Mouse (Mus musculus) C2C12 (cell line): ENCODE results near the gene Emp3. TPM values are rescaled to one million over a fixed set of nuclear protein-coding genes. Genes with fewer than 3 reads are reported as not detected.
A peak's percentile ranks its signal among the peaks of the same experiment; 100 is the strongest.
"Not testable (repeated sequence)": the region's sequence is repeated elsewhere in the genome, so short reads cannot be mapped to it uniquely, and the experiment has no call there.

Experiments
- H3K27me3 ChIP-seq: one replicate; pipeline ENCODE4 v1.6.1; 2011; ENCODE audit not compliant: control insufficient read depth, insufficient read depth, insufficient read length
- H3K36me3 ChIP-seq: one replicate; pipeline ENCODE4 v1.6.1; 2011; ENCODE audit not compliant: control insufficient read depth, insufficient read depth
- H3K4me3 ChIP-seq: one replicate; pipeline ENCODE4 v1.5.1; 2011; ENCODE audit warnings: mild to moderate bottlenecking, control low read depth; ENCODE audit not compliant: poor library complexity, insufficient read depth, severe bottlenecking
- H3K79me2 ChIP-seq: one replicate; pipeline ENCODE4 v1.6.1; 2011; ENCODE audit not compliant: control insufficient read depth, insufficient read depth
- H3K79me3 ChIP-seq: one replicate; pipeline ENCODE4 v1.6.1; 2011; ENCODE audit warnings: low read depth, control low read depth
- H3ac ChIP-seq: one replicate; pipeline ENCODE3; 2011; ENCODE audit warnings: low read depth; ENCODE audit not compliant: control insufficient read depth, insufficient read length
- CEBPB ChIP-seq: IDR thresholded peaks from one replicate; pipeline ENCODE4 v1.6.1; 2011; ENCODE audit warnings: low read depth, mild to moderate bottlenecking, control low read depth, moderate library complexity
- CTCF ChIP-seq: IDR thresholded peaks from one replicate; pipeline ENCODE4 v1.5.1; 2011; ENCODE audit not compliant: control insufficient read depth, insufficient read depth, insufficient read length
- FOSL1 ChIP-seq: IDR thresholded peaks from one replicate; pipeline ENCODE4 v1.8.0; 2011; ENCODE audit warnings: mild to moderate bottlenecking, low read length; ENCODE audit not compliant: poor library complexity, insufficient read depth, severe bottlenecking
- MAX ChIP-seq: IDR thresholded peaks from one replicate; pipeline ENCODE4 v1.6.1; 2011; ENCODE audit warnings: mild to moderate bottlenecking, control low read depth
- MYOD1 ChIP-seq: IDR thresholded peaks from one replicate; pipeline ENCODE4 v1.6.1; 2011; ENCODE audit warnings: low read depth; ENCODE audit not compliant: control insufficient read depth, insufficient read length
- MYOG ChIP-seq: IDR thresholded peaks from one replicate; pipeline ENCODE4 v1.6.1; 2011; ENCODE audit not compliant: control insufficient read depth, insufficient read length; ENCODE audit errors: extremely low read depth
- USF1 ChIP-seq: IDR thresholded peaks from one replicate; pipeline ENCODE4 v1.6.1; 2011; ENCODE audit warnings: low read depth, mild to moderate bottlenecking, control low read depth, moderate library complexity
- polyA plus RNA-seq: library from polyadenylated mRNA; unstranded; fragments of >200 nt; fragmentation: generic; extraction: Trizol; gene quantifications from one replicate; pipeline ENCODE4 v1.2.1, GENCODE M21; 2012; ENCODE audit warnings: missing spikeins

The Emp3 gene
- polyA plus RNA-seq, 1 experiment, result 705 TPM

DNA sequence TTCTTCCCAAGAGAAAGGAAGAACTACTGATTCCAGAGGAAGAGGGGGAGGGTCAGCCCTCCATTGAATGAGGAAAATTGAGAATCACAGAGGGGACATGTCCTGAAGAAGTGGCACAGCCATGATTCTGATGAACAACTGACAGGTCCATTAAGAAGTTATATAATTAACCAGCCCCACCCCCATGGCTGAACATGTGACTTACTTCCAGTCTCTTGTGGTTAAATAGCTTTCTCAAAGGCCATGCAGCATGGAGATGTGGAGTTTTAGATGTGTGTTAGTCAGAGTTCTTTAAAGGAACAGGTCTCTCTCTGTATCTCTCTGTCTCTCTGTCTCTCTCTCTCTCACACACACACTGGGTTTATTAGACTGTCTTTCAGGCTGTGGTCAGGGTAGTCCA lies 12.8 kb downstream of the Emp3 start:
- TF ChIP-seq MYOD1 (no peak), CEBPB (no peak), FOSL1 (no peak), USF1 (no peak), MYOG (no peak), CTCF (no peak), MAX (no peak)
- Histone ChIP-seq H3ac (no peak overlapping the region), H3K36me3 (peaks cover 4% of the 10 kb centered on the region), H3K79me2 (no peaks in the 10 kb centered on the region), H3K4me3 (no peak overlapping the region), H3K27me3 (no peaks in the 10 kb centered on the region), H3K79me3 (no peaks in the 10 kb centered on the region)

DNA sequence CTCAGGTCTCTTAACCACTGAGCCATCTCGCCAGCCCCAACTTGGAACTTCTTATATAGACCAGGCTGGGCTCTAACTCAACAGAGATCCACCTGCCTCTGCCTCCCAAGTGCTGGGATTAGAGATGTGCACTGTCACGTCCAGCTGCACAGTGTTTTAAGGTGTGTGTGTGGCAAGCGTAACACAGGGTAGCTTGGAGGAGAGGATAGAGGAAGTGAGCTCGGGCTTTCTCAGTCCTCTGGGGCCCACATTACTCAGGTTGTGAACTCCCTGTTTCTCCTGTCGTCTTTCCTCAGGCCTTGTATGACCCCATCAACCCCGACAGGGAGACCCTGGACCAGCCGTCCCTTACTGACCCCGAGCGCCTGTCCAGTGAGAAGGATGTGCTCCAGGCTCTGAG lies 14.6 kb downstream of the Emp3 start:
- Histone ChIP-seq H3K27me3 (no peaks in the 10 kb centered on the region), H3K79me3 (no peaks in the 10 kb centered on the region), H3K4me3 (no peak overlapping the region), H3ac (no peak overlapping the region), H3K79me2 (no peaks in the 10 kb centered on the region), H3K36me3 (peaks cover 4% of the 10 kb centered on the region)
- TF ChIP-seq MAX, result no peak
- TF ChIP-seq MYOG, result no peak
- TF ChIP-seq MYOD1, result no peak
- TF ChIP-seq CTCF, result no peak
- no peak for TF ChIP-seq FOSL1
- no peak for TF ChIP-seq USF1
- no peak for TF ChIP-seq CEBPB

DNA sequence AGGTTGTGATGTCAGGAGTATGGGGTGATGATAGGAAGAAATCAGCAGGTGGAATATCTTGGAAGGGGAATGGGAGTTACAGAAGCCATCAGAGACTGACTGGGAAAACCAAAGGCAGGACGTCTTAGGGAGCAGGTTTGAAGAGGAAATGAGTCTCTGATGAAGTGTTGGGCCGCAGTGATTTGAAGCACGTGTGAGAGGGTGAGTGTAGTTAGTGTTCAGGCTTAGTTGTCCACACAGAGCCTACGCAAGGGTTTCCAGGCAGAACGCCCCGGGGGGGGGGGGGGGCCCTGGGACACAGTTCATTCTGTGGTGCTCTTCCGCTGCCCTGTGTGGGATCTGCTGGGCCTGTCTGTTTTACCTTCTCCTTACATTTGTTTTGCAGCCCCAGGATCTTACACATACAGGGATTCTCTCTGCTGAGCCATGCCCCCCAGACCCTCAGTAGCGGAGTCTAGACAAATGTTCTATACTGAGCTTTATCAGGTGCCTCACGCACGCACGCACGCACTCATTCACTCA lies 18.7 kb downstream of the Emp3 start:
- Histone ChIP-seq H3K4me3 (no peak overlapping the region), H3ac (no peak overlapping the region), H3K79me2 (no peaks in the 10 kb centered on the region), H3K79me3 (no peaks in the 10 kb centered on the region), H3K36me3 (no peaks in the 10 kb centered on the region), H3K27me3 (no peaks in the 10 kb centered on the region)
- TF ChIP-seq USF1 (no peak), CTCF (no peak), CEBPB (no peak), FOSL1 (no peak), MYOD1 (no peak), MYOG (no peak), MAX (no peak)

- H3K79me2 ChIP-seq, result no peaks in the 10 kb centered on the region
- TF ChIP-seq MYOD1 (no peak), FOSL1 (no peak)
- no peak overlapping the region for H3ac ChIP-seq
- no peaks in the 10 kb centered on the region for H3K36me3 ChIP-seq
- no peaks in the 10 kb centered on the region for H3K27me3 ChIP-seq
- H3K4me3 ChIP-seq, result no peak overlapping the region
- H3K79me3 ChIP-seq, result no peaks in the 10 kb centered on the region
These were observed 19.6 kb downstream of the Emp3 start for GRCm38 (mm10) chr7:45901562-45901961.

DNA sequence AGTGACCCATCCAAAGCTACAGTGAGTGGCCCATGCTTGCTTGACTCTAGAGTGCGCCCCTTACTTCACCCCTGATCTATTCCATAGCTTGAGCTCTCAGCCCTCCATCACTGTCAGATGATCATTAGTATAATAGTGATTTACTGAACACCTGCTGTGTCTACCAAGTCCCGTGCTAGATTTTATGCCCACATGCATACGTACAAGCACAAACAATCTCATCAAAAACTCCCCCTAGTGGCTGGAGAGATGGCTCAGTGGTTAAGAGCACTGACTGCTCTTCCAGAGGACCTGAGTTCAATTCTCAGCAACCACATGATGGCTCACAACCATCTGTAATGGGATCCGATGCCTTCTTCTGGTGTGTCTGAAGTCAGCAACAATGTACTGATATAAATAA lies 23.1 kb downstream of the Emp3 start:
- H3K79me3 ChIP-seq, H3K27me3 ChIP-seq, H3K36me3 ChIP-seq, H3K79me2 ChIP-seq, H3ac ChIP-seq: not testable (repeated sequence)
- peak overlapping the region; percentile 41 for H3K4me3 ChIP-seq

GRCm38 (mm10) chr7:45897258-45897757 lies 23.9 kb downstream of the Emp3 start:
- no peaks in the 10 kb centered on the region for H3K79me3 ChIP-seq
- H3K36me3 ChIP-seq, result no peaks in the 10 kb centered on the region
- H3ac ChIP-seq, result peak overlapping the region; percentile 62
- peak overlapping the region; percentile 41 for H3K4me3 ChIP-seq
- TF ChIP-seq MYOD1 (no peak), USF1 (no peak), CEBPB (no peak), MAX (no peak), CTCF (no peak), MYOG (no peak), FOSL1 (no peak)
- no peaks in the 10 kb centered on the region for H3K27me3 ChIP-seq
- H3K79me2 ChIP-seq, result no peaks in the 10 kb centered on the region
